Mouse (Mus musculus) heart, postnatal 0 days (tissue): Measurements from ENCODE around the gene Tmprss11c.

ENCODE experiments used
- CTCF ChIP-seq: IDR thresholded peaks from 2 replicates; pipeline ENCODE4 v1.5.1; 2016; ENCODE audit warnings: antibody characterized with exemption, control low read depth, low read depth
- EP300 ChIP-seq: IDR thresholded peaks from 2 replicates; pipeline ENCODE4 v1.6.1; 2016; ENCODE audit warnings: antibody characterized with exemption, low read depth

DNA sequence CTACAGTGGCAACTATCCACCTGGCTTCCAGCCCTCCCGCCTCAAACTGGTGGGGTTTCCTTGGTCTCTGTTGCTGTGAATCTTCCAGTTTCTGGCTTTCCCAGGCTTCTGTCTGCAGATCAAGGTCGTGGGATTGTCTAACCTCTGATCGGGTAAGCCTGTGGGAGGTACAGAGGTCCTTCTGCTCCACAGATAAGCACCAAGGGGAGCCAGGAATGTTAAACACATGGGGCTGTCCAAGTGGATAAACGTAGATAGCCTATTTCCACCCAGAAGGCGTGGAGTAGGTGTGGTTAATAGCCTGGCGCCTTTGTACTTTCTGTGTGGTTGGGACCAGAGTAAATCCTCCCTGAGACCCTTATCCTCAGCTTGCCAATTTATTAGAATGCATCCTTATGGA, 101.7 kb downstream of the Tmprss11c start:
- TF ChIP-seq EP300 (no peak), CTCF (no peak)
